In the genomic region with DNA sequence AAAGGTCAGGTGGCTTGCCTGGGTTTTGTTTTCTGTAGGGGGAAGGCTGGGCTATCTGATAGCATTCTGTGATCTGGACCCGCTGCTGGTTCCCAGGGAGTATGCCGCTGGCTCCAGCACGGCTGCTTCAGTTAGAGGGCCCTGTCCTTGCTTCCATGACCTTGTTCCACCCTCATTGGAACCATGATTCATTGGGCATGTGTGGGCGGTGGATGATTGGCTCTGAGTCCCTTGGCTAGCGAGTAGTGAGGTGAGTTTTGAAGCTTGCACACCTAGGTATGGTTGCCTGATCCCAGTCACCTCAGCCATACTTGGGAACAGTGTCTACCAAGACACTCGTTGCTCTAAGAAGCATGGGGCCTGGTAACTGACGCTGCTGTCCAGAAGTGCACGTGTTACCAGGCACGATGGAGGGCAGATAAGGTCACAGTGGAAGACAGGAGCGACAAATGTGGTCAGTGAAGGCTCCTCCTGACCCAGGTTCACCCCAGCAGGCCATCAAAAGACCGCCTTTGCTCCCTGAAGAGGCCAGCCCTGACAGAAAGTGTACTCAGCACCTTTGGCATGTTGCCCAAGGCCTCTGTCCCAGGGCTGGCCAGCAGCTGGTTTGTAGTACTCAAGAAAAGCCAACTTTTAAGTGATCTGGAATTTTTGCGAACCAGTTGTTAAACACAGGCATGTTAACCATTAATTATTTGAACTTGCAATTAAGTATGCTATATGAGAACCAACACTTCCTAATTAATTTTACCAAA, we compare ENCODE assay signal across 8 mouse cellular contexts. TPM values are rescaled to one million over a fixed set of nuclear protein-coding genes. Genes with fewer than 3 reads are reported as not detected.
DNase-seq lines count a peak whose midpoint lies in the region; ATAC-seq lines count a peak whose summit lies in the region.
"Had no signal": no experiment of that assay in that cellular context is flagged by ENCODE, and none has a peak within 500 bp of the region (broad histone marks: within the 10 kb centered on the region; RNA-seq: fewer than 3 reads in every experiment).

No protein-coding gene starts in this region.

- no peak overlapping the region for H3K27ac ChIP-seq in lung, embryonic 16.5 days (ENCODE audit: low read length)
- H3K27ac ChIP-seq in hindbrain, embryonic 10.5 days: no peak overlapping the region
- no peak overlapping the region for H3K27ac ChIP-seq in neural tube, embryonic 15.5 days (replicated peaks)
- H3K27ac ChIP-seq: liver, embryonic 13.5 days had no signal

- H3K9ac ChIP-seq in lung, embryonic 16.5 days (ENCODE audit: low read length): no peak overlapping the region
- H3K9ac ChIP-seq in neural tube, embryonic 15.5 days (replicated peaks): no peak overlapping the region
- H3K9ac ChIP-seq: liver, embryonic 13.5 days had no signal

- DNase-seq in 416B (ENCODE audit: low read depth) (peak; percentile 80), MN1 (ENCODE audit: low spot score) (peak; percentile 59)
- peak; percentile 19 for DNase-seq in gonadal fat pad, adult 2 months (ENCODE audit: low read depth)
- DNase-seq in hindbrain, embryonic 10.5 days (ENCODE audit: low spot score): no peak
- DNase-seq in right cerebral cortex, postnatal 36 days (ENCODE audit: low spot score in 2 of 2): no peak
- DNase-seq: liver, embryonic 13.5 days had no signal

- ATAC-seq in lung, embryonic 16.5 days (ENCODE audit: low read depth): peak; percentile 47; the same call in 1 of the 2 replicates
- ATAC-seq in neural tube, embryonic 15.5 days (ENCODE audit: low FRiP score): no peak

- H3K27me3 ChIP-seq in lung, embryonic 16.5 days (ENCODE audit: control insufficient read depth, insufficient read depth, low read depth, low read length): no peaks in the 10 kb centered on the region
- H3K27me3 ChIP-seq in hindbrain, embryonic 10.5 days (ENCODE audit: insufficient read depth, poor library complexity, severe bottlenecking): no peaks in the 10 kb centered on the region
- no peaks in the 10 kb centered on the region for H3K27me3 ChIP-seq in neural tube, embryonic 15.5 days (replicated peaks)
- H3K27me3 ChIP-seq: liver, embryonic 13.5 days had no signal

- H3K36me3 ChIP-seq in lung, embryonic 16.5 days (ENCODE audit: control insufficient read depth, insufficient read depth, low read length): no peaks in the 10 kb centered on the region
- no peaks in the 10 kb centered on the region for H3K36me3 ChIP-seq in hindbrain, embryonic 10.5 days
- H3K36me3 ChIP-seq in neural tube, embryonic 15.5 days: no peaks in the 10 kb centered on the region
- H3K36me3 ChIP-seq: liver, embryonic 13.5 days had no signal

- H3K9me3 ChIP-seq in lung, embryonic 16.5 days (ENCODE audit: control insufficient read depth, low read length): no peaks in the 10 kb centered on the region
- no peaks in the 10 kb centered on the region for H3K9me3 ChIP-seq in hindbrain, embryonic 10.5 days
- H3K9me3 ChIP-seq in neural tube, embryonic 15.5 days (replicated peaks): no peaks in the 10 kb centered on the region
- H3K9me3 ChIP-seq: liver, embryonic 13.5 days had no signal

- H3K4me1 ChIP-seq in lung, embryonic 16.5 days (replicated peaks; ENCODE audit: control insufficient read depth, insufficient read depth, low read length): peaks cover 8% of the 10 kb centered on the region; the same call in 1 of the 2 replicates
- H3K4me1 ChIP-seq in hindbrain, embryonic 10.5 days (replicated peaks): no peaks in the 10 kb centered on the region
- no peaks in the 10 kb centered on the region for H3K4me1 ChIP-seq in neural tube, embryonic 15.5 days

- WGBS in lung, embryonic 16.5 days: 41% methylated on average over 12 of the region's 12 CpGs
- 80% methylated on average over 12 of the region's 12 CpGs for WGBS in hindbrain, embryonic 10.5 days
- WGBS in neural tube, embryonic 15.5 days: 82% methylated on average over 12 of the region's 12 CpGs

- no peak overlapping the region for H3K4me2 ChIP-seq in lung, embryonic 16.5 days (ENCODE audit: low read depth, low read length)
- no peak overlapping the region for H3K4me2 ChIP-seq in neural tube, embryonic 15.5 days
- H3K4me2 ChIP-seq: liver, embryonic 13.5 days had no signal

- H3K4me3 ChIP-seq in lung, embryonic 16.5 days (ENCODE audit: low read length): no peak overlapping the region
- no peak overlapping the region for H3K4me3 ChIP-seq in hindbrain, embryonic 10.5 days
- H3K4me3 ChIP-seq in neural tube, embryonic 15.5 days (replicated peaks): no peak overlapping the region
- H3K4me3 ChIP-seq: liver, embryonic 13.5 days had no signal

RNA-seq across cellular contexts. Expression of a gene that starts 46.5 kb away (rescaled TPM):
- 145 and 179 TPM in 2 replicates for polyA plus RNA-seq in gonadal fat pad, adult 2 months (2012; rRNA removed)
- 79.6 and 93.7 TPM in 2 replicates for polyA plus RNA-seq in lung, embryonic 16.5 days (2015; fragmentation: Nextera tagmentation; extraction: Ambion mirVana)
- polyA plus RNA-seq in hindbrain, embryonic 10.5 days (2016; fragmentation: Nextera tagmentation; extraction: Ambion mirVana): 80.0 and 81.1 TPM in 2 replicates
- polyA plus RNA-seq in neural tube, embryonic 15.5 days (2015; fragmentation: Nextera tagmentation; extraction: Ambion mirVana): 80.8 and 90.8 TPM in 2 replicates

Comparison
In these comparisons a context has a peak if more than half of its experiments do, and no peak if none do; other contexts are left out.
1. DNase-seq: peak in 416B (single experiment), MN1 (single experiment) and gonadal fat pad, adult 2 months (single experiment); none in hindbrain, embryonic 10.5 days (single experiment) and right cerebral cortex, postnatal 36 days (0 of 2).